Mouse (Mus musculus) mouse embryonic stem cell (cell line): ENCODE data around the gene Rprd2.
"Not testable (repeated sequence)": the region's sequence is repeated elsewhere in the genome, so short reads cannot be mapped to it uniquely, and the experiment has no call there.

Experiments
- in situ Hi-C, 2 experiments: fragments of 300-500 bp; cut with MboI; formaldehyde crosslinking; loops; 1 replicate in 1 of 2; 3 replicates in 1 of 2; pipeline ENCODE4 v1.14.3; 2019 to 2020; ENCODE audit warnings: low sequenced_read_pairs in 2 of 2, low pct_unique_long_range_greater_than_20kb in 1 of 2, mixed read lengths in 1 of 2; ENCODE audit not compliant: unreplicated experiment in 1 of 2

The Rprd2 gene

GRCm38 (mm10) chr3:95818571-95819288, at the start of gene Rprd2:
Gene Rprd2 (minus strand): TSS chr3:95818863.
- in situ Hi-C loops = no loop called here

GRCm38 (mm10) chr3:95867408-95867807, 48.7 kb upstream of the Rprd2 start:
- in situ Hi-C loops = no loop called here

GRCm38 (mm10) chr3:95866071-95866470, 47.4 kb upstream of the Rprd2 start:
- in situ Hi-C loops = no loop called here

- in situ Hi-C loops = no loop called here
Observed at GRCm38 (mm10) chr3:95865571-95865970, 46.9 kb upstream of the Rprd2 start.

GRCm38 (mm10) chr3:95865050-95865449, 46.4 kb upstream of the Rprd2 start:
- in situ Hi-C loops = no loop called here

- in situ Hi-C loops = no loop called here
Observed at GRCm38 (mm10) chr3:95863578-95863977, 44.9 kb upstream of the Rprd2 start.

GRCm38 (mm10) chr3:95861796-95862195, 43.1 kb upstream of the Rprd2 start:
- in situ Hi-C loops = no loop called here

- in situ Hi-C loops = no loop called here
Observed at GRCm38 (mm10) chr3:95861216-95861615, 42.6 kb upstream of the Rprd2 start.

- in situ Hi-C loops = no loop called here
Observed at GRCm38 (mm10) chr3:95860323-95860722, 41.7 kb upstream of the Rprd2 start.

GRCm38 (mm10) chr3:95858278-95858677, 39.6 kb upstream of the Rprd2 start:
- in situ Hi-C loops = not testable (repeated sequence)

GRCm38 (mm10) chr3:95857050-95857449, 38.4 kb upstream of the Rprd2 start:
- in situ Hi-C loops = not testable (repeated sequence)

- in situ Hi-C loops = no loop called here
Observed at GRCm38 (mm10) chr3:95856115-95856514, 37.5 kb upstream of the Rprd2 start.

- in situ Hi-C loops = no loop called here
Observed at GRCm38 (mm10) chr3:95855502-95856089, 36.9 kb upstream of the Rprd2 start, which contains the start of gene Prpf3. Gene Prpf3 (minus strand): TSS chr3:95855885.

- in situ Hi-C loops = no loop called here
Observed at GRCm38 (mm10) chr3:95851317-95851716, 32.7 kb upstream of the Rprd2 start.

GRCm38 (mm10) chr3:95850611-95851010, 31.9 kb upstream of the Rprd2 start:
- in situ Hi-C loops = no loop called here

GRCm38 (mm10) chr3:95842503-95843214, 24.0 kb upstream of the Rprd2 start:
- in situ Hi-C loops = loop anchor here in 1 of 2 experiments (25.0 kb wide), 1 partner anchor 505 kb away; no protein-coding TSS in a partner anchor

- in situ Hi-C loops = loop anchor here in 1 of 2 experiments (25.0 kb wide), 1 partner anchor 502 kb away; no protein-coding TSS in a partner anchor
Observed at GRCm38 (mm10) chr3:95839250-95839649, 20.6 kb upstream of the Rprd2 start.

- in situ Hi-C loops = loop anchor here in 1 of 2 experiments (25.0 kb wide), 1 partner anchor 492 kb away; no protein-coding TSS in a partner anchor
Observed at GRCm38 (mm10) chr3:95829053-95829452, 10.4 kb upstream of the Rprd2 start.

- in situ Hi-C loops = loop anchor here in 1 of 2 experiments (25.0 kb wide), 1 partner anchor 489 kb away; no protein-coding TSS in a partner anchor
Observed at GRCm38 (mm10) chr3:95826275-95826674, 7.6 kb upstream of the Rprd2 start.
